Mouse (Mus musculus) C2C12 (cell line): ENCODE measurements around the gene Sorcs2.

Experiments used
- CTCF ChIP-seq: IDR thresholded peaks from one replicate; pipeline ENCODE4 v1.5.1; 2011; ENCODE audit not compliant: control insufficient read depth, insufficient read depth, insufficient read length
- FOSL1 ChIP-seq: IDR thresholded peaks from one replicate; pipeline ENCODE4 v1.8.0; 2011; ENCODE audit warnings: mild to moderate bottlenecking, low read length; ENCODE audit not compliant: poor library complexity, insufficient read depth, severe bottlenecking
- MAX ChIP-seq: IDR thresholded peaks from one replicate; pipeline ENCODE4 v1.6.1; 2011; ENCODE audit warnings: mild to moderate bottlenecking, control low read depth
- MYOD1 ChIP-seq: IDR thresholded peaks from one replicate; pipeline ENCODE4 v1.6.1; 2011; ENCODE audit warnings: low read depth; ENCODE audit not compliant: control insufficient read depth, insufficient read length
- MYOG ChIP-seq: IDR thresholded peaks from one replicate; pipeline ENCODE4 v1.6.1; 2011; ENCODE audit not compliant: control insufficient read depth, insufficient read length; ENCODE audit errors: extremely low read depth
- USF1 ChIP-seq: IDR thresholded peaks from one replicate; pipeline ENCODE4 v1.6.1; 2011; ENCODE audit warnings: low read depth, mild to moderate bottlenecking, control low read depth, moderate library complexity

GRCm38 (mm10) chr5:36134302-36134701 lies 263.6 kb downstream of the Sorcs2 start:
- no peak for TF ChIP-seq MAX
- no peak for TF ChIP-seq USF1
- TF ChIP-seq CTCF = no peak
- no peak for TF ChIP-seq MYOG
- no peak for TF ChIP-seq MYOD1
- no peak for TF ChIP-seq FOSL1
